Mouse (Mus musculus) spleen, postnatal 10 days (tissue): ENCODE results near the gene Gm572.
A peak's percentile ranks its signal among the peaks of the same experiment; 100 is the strongest.

Experiments
- DNase-seq, 2 experiments: peaks; one replicate each; pipeline ENCODE4 v3.0.0; 2021 to 2022; ENCODE audit warnings: low spot score in 2 of 2

Gene Gm572

GRCm38 (mm10) chr4:148667006-148667755 is 24.1 kb downstream of the Gm572 start:
- DNase-seq = no peak

GRCm38 (mm10) chr4:148671230-148671947 is 28.3 kb downstream of the Gm572 start:
- DNase-seq = no peak

GRCm38 (mm10) chr4:148675043-148675442 is 31.9 kb downstream of the Gm572 start:
- DNase-seq = peak in 1 of 2 experiments; percentile 42

- no peak for DNase-seq
Measured at GRCm38 (mm10) chr4:148676188-148676960, 33.3 kb downstream of the Gm572 start.

- DNase-seq = no peak
Measured at GRCm38 (mm10) chr4:148676961-148677637, 34.0 kb downstream of the Gm572 start.

GRCm38 (mm10) chr4:148678105-148678504 is 35.0 kb downstream of the Gm572 start:
- no peak for DNase-seq

- no peak for DNase-seq
Measured at GRCm38 (mm10) chr4:148680505-148681067, 37.5 kb downstream of the Gm572 start.

- DNase-seq = peak; percentile 70 to 79
Measured at GRCm38 (mm10) chr4:148681429-148681828, 38.3 kb downstream of the Gm572 start.

- DNase-seq = no peak
Measured at GRCm38 (mm10) chr4:148682961-148683360, 39.8 kb downstream of the Gm572 start.

- peak in 1 of 2 experiments; percentile 52 for DNase-seq
Measured at GRCm38 (mm10) chr4:148683539-148683938, 40.4 kb downstream of the Gm572 start.

- no peak for DNase-seq
Measured at GRCm38 (mm10) chr4:148686491-148686941, 43.4 kb downstream of the Gm572 start.

GRCm38 (mm10) chr4:148688091-148688490 is 45.0 kb downstream of the Gm572 start:
- no peak for DNase-seq

- DNase-seq = no peak
Measured at GRCm38 (mm10) chr4:148691185-148691584, 48.1 kb downstream of the Gm572 start.

- DNase-seq = no peak
Measured at GRCm38 (mm10) chr4:148693417-148693959, 50.4 kb downstream of the Gm572 start.

- DNase-seq = peak; percentile 29 to 59
Measured at GRCm38 (mm10) chr4:148704756-148705155, 61.6 kb downstream of the Gm572 start.

GRCm38 (mm10) chr4:148708836-148709235 is 65.7 kb downstream of the Gm572 start:
- DNase-seq = no peak

GRCm38 (mm10) chr4:148710446-148710845 is 67.3 kb downstream of the Gm572 start:
- no peak for DNase-seq

GRCm38 (mm10) chr4:148711323-148711722 is 68.2 kb downstream of the Gm572 start:
- no peak for DNase-seq

GRCm38 (mm10) chr4:148712632-148713031 is 69.5 kb downstream of the Gm572 start:
- no peak for DNase-seq

GRCm38 (mm10) chr4:148714064-148714463 is 70.9 kb downstream of the Gm572 start:
- DNase-seq = no peak

GRCm38 (mm10) chr4:148714739-148715138 is 71.6 kb downstream of the Gm572 start:
- no peak for DNase-seq
